Mouse (Mus musculus) neural tube, embryonic 14.5 days (tissue): Measurements from ENCODE around the gene Kctd20. TPM values are rescaled to one million over a fixed set of nuclear protein-coding genes. Genes with fewer than 3 reads are reported as not detected.

Experiments used
- ATAC-seq: fragments of 200-750 bp; cut with Nextera tagmentation; 2 replicates; pipeline ENCODE4 v1.8.0; 2017; ENCODE audit warnings: low read depth, mild to moderate bottlenecking, moderate TSS enrichment, moderate library complexity
- H3K27ac ChIP-seq: fragments of 300-500 bp; sonication (generic); 2 replicates; pipeline ENCODE4 v1.5.1; 2014; ENCODE audit warnings: low read depth, mild to moderate bottlenecking, control low read depth, low read length, moderate library complexity, mixed read lengths
- H3K27me3 ChIP-seq: fragments of 300-500 bp; sonication (generic); 2 replicates; pipeline ENCODE4 v1.6.1; 2014; ENCODE audit warnings: low read length; ENCODE audit not compliant: control insufficient read depth, insufficient read depth
- H3K36me3 ChIP-seq: fragments of 300-500 bp; sonication (generic); 2 replicates; pipeline ENCODE4 v1.6.1; 2014; ENCODE audit warnings: low read length, mixed read lengths; ENCODE audit not compliant: control insufficient read depth, insufficient read depth
- H3K4me1 ChIP-seq: fragments of 300-500 bp; sonication (generic); 2 replicates; pipeline ENCODE4 v1.6.1; 2014; ENCODE audit warnings: low read length; ENCODE audit not compliant: control insufficient read depth, insufficient read depth
- H3K4me2 ChIP-seq: fragments of 300-500 bp; sonication (generic); 2 replicates; pipeline ENCODE4 v1.6.1; 2014; ENCODE audit warnings: mild to moderate bottlenecking, low read depth, low read length, control low read depth
- H3K4me3 ChIP-seq: fragments of 300-500 bp; sonication (generic); 2 replicates; pipeline ENCODE4 v1.5.1; 2014; ENCODE audit warnings: low read depth, low read length, control low read depth, mixed read lengths
- H3K9ac ChIP-seq: fragments of 300-500 bp; sonication (generic); replicated peaks from 2 replicates; pipeline ENCODE4 v1.6.1; 2014; ENCODE audit warnings: low read depth, mild to moderate bottlenecking, control low read depth, low read length, mixed read lengths
- H3K9me3 ChIP-seq: fragments of 300-500 bp; sonication (generic); 2 replicates; pipeline ENCODE4 v1.6.1; 2016; ENCODE audit warnings: low read length; ENCODE audit not compliant: control insufficient read depth
- WGBS: fragments of 180-500 bp; shearing (Covaris S2); extraction: QIAGEN DNeasy Blood & Tissue Kit; methylation state at CpG from one replicate; pipeline ENCODE4 v1.1.7; 2014; 5-methylcytosine and 5-hydroxymethylcytosine counted together
- polyA plus RNA-seq: library from polyadenylated mRNA; unstranded; fragments of >200 nt; fragmentation: Nextera tagmentation; extraction: Ambion mirVana; gene quantifications from 2 replicates; pipeline ENCODE4 v1.2.1, GENCODE M21; 2014

Kctd20 gene
- polyA plus RNA-seq, 1 experiment from 2014 or later = 66.6 TPM

- 2% methylated on average over 19 of the region's 19 CpGs for WGBS
- H3K36me3 ChIP-seq = no peaks in the 10 kb centered on the region
- peak overlapping the region; percentile 97 for H3K9ac ChIP-seq
- no peaks in the 10 kb centered on the region for H3K27me3 ChIP-seq
- H3K9me3 ChIP-seq = no peaks in the 10 kb centered on the region
- H3K4me1 ChIP-seq = peaks cover 18% of the 10 kb centered on the region
- peak overlapping the region; percentile 91 for H3K27ac ChIP-seq
- H3K4me2 ChIP-seq = peak overlapping the region; percentile 86
- H3K4me3 ChIP-seq = peak overlapping the region; percentile 95
- no peak; the same call in 1 of the 2 replicates for ATAC-seq
Observed at GRCm38 (mm10) chr17:29007243-29007640, 55.5 kb downstream of the Kctd20 start.

DNA sequence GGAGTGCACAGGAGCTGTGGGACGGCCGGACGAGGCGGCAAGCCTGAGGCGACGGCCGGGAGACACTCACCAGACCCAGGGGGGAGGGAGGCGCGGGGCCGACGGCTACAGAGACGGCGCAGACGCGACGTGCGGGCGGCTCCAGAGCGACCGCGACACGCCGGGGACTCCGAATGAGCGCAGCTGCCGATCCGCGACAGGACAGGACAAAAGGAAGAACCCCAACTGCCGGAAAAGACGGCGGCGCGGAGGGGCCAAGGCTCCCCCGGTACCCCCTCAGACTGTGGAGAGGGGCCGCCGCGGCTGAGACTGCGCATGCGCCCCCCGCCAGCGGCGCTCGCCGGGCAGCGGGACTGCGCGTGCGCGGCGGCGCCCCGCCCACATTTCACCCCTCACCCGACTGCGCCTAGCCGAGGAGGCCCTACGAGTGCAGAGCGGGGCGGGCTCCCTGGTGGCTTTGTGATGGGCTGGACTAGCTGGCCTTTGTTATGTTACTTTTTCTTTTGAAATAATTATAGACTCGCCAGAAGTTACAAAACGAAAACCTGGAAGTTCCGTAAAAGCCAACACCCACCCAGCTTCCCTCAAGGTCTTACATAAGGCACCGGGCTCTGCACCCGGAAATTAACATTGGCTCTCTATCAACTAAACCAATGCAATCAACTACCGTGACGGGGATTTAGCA, 56.0 kb downstream of the Kctd20 start, which contains the start of gene Stk38:
Stk38 (minus strand) TSS at position 355 of the 685 bp plus-strand sequence.
- peak within 1 kb of the TSS; percentile 95 for H3K4me3 ChIP-seq
- H3K4me1 ChIP-seq = peaks cover 18% of the 10 kb centered on the region
- H3K27ac ChIP-seq = peak within 1 kb of the TSS; percentile 91
- H3K9ac ChIP-seq = peak within 1 kb of the TSS; percentile 97
- H3K36me3 ChIP-seq = no peaks in the 10 kb centered on the region
- peak; percentile 90 for ATAC-seq
- peak within 1 kb of the TSS; percentile 86 for H3K4me2 ChIP-seq
- WGBS = under 1% methylated on average over 64 of the region's 65 CpGs
- no peaks in the 10 kb centered on the region for H3K9me3 ChIP-seq
- H3K27me3 ChIP-seq = no peaks in the 10 kb centered on the region

DNA sequence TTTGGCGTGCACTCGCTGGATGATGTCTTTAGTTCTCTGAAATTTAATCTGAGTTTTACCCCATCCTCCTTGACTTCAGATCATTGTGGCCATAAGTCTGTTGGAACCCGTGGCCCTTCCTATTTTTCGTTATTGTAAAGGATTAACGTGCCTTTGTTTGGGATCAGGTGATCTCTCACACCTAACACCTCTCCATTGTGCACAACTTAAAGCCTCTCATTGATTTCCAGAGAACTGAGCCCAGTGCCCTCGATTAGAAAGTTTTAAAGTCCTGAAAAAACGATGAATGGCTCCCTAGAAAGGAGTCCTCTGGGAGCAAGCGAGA, 56.5 kb downstream of the Kctd20 start:
- H3K9ac ChIP-seq = 0 out of 2 replicates have a peak overlapping the region, but pooled peaks have one; percentile 97
- no peaks in the 10 kb centered on the region for H3K36me3 ChIP-seq
- H3K27me3 ChIP-seq = no peaks in the 10 kb centered on the region
- H3K4me2 ChIP-seq = peak overlapping the region; percentile 44
- ATAC-seq = no peak
- no peaks in the 10 kb centered on the region for H3K9me3 ChIP-seq
- 15% methylated on average over 8 of the region's 8 CpGs for WGBS
- H3K4me1 ChIP-seq = peaks cover 18% of the 10 kb centered on the region
- H3K4me3 ChIP-seq = peak overlapping the region; percentile 95
- peak overlapping the region; percentile 91; the same call in 1 of the 2 replicates for H3K27ac ChIP-seq

DNA sequence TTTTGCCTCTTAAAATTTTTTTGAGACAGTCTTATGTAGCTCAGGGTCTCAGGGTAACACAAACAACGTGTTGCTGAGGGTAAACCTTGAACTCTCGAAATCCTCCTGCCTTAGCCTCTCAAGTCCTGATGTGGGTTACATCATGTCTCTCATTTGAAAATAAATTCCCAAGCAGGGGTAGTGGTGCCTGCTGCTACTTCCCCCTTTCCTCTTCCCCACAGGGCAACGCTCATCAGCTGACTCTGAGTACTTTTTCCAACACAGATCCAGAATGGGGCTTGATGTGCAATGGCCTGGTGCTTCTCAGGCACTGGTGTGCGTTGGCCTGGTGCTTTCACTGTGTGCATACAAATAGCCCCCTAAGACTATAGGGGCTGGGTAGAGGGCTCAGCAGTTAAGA, 57.4 kb downstream of the Kctd20 start:
- no peak overlapping the region for H3K9ac ChIP-seq
- H3K27me3 ChIP-seq = no peaks in the 10 kb centered on the region
- ATAC-seq = no peak
- H3K36me3 ChIP-seq = no peaks in the 10 kb centered on the region
- peaks cover 18% of the 10 kb centered on the region for H3K4me1 ChIP-seq
- no peak overlapping the region for H3K27ac ChIP-seq
- H3K9me3 ChIP-seq = no peaks in the 10 kb centered on the region
- no peak overlapping the region for H3K4me3 ChIP-seq
- WGBS = 87% methylated on average over 4 of the region's 4 CpGs
- no peak overlapping the region for H3K4me2 ChIP-seq

- no peaks in the 10 kb centered on the region for H3K27me3 ChIP-seq
- H3K4me2 ChIP-seq = no peak overlapping the region
Observed at GRCm38 (mm10) chr17:29014235-29014634, 62.5 kb downstream of the Kctd20 start.

GRCm38 (mm10) chr17:29015638-29016037, 63.9 kb downstream of the Kctd20 start:
- no peak for ATAC-seq
- Histone ChIP-seq H3K9me3 (no peaks in the 10 kb centered on the region), H3K27ac (no peak overlapping the region), H3K27me3 (no peaks in the 10 kb centered on the region), H3K36me3 (no peaks in the 10 kb centered on the region), H3K4me1 (no peaks in the 10 kb centered on the region), H3K4me3 (no peak overlapping the region), H3K9ac (no peak overlapping the region), H3K4me2 (no peak overlapping the region)
- WGBS = 25% methylated on average over 2 of the region's 2 CpGs

More at GRCm38 (mm10) chr17:29014235-29014634, 62.5 kb downstream of the Kctd20 start:
- no peak overlapping the region for H3K4me3 ChIP-seq
- no peak overlapping the region for H3K9ac ChIP-seq
- no peak for ATAC-seq
- no peak overlapping the region for H3K27ac ChIP-seq
- no peaks in the 10 kb centered on the region for H3K4me1 ChIP-seq
- H3K9me3 ChIP-seq = no peaks in the 10 kb centered on the region
- H3K36me3 ChIP-seq = no peaks in the 10 kb centered on the region

- no peak overlapping the region for H3K9ac ChIP-seq
- 93% methylated on average over 4 of the region's 4 CpGs for WGBS
- no peaks in the 10 kb centered on the region for H3K27me3 ChIP-seq
- no peaks in the 10 kb centered on the region for H3K9me3 ChIP-seq
- no peak overlapping the region for H3K27ac ChIP-seq
- H3K4me3 ChIP-seq = no peak overlapping the region
- H3K4me1 ChIP-seq = no peaks in the 10 kb centered on the region
- H3K4me2 ChIP-seq = no peak overlapping the region
- no peaks in the 10 kb centered on the region for H3K36me3 ChIP-seq
- no peak for ATAC-seq
Observed at GRCm38 (mm10) chr17:29016705-29017104, 65.0 kb downstream of the Kctd20 start.

DNA sequence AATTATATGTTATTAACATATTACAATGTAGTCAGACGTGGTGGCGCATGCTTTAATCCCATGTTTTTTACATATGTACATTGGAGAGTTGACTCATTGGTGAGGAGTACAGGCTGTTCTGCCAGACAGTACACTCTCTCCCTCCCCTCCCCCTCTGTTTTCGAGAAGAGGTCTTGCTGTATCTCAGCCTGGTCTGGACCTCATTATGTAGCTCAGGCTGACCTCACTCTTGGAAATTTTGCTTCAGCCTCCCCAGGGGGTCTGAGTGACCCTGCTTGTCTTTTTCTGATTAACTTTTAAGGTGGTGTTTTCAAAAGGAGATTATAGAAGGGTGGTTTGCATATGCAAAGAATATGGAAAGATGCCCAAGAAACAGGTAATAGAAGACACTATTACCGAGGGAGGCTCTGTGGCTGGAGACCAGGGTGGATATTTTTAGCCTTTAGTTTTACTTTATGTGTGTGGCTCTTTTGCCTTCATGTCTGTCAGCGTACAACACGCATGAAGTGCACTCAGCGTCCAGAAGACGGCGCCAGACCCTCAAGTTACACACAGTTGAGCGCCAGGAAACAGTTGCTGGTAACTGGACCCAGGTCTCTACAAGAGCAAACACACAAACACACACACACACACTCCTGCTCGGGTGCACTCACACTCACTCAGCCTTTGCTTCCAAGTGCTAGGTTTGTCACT, 66.7 kb downstream of the Kctd20 start:
- H3K9me3 ChIP-seq = no peaks in the 10 kb centered on the region
- no peak overlapping the region for H3K9ac ChIP-seq
- no peak overlapping the region for H3K27ac ChIP-seq
- no peaks in the 10 kb centered on the region for H3K27me3 ChIP-seq
- ATAC-seq = no peak
- no peak overlapping the region for H3K4me2 ChIP-seq
- H3K36me3 ChIP-seq = no peaks in the 10 kb centered on the region
- 58% methylated on average over 11 of the region's 11 CpGs for WGBS
- H3K4me1 ChIP-seq = no peaks in the 10 kb centered on the region
- H3K4me3 ChIP-seq = no peak overlapping the region
